Mouse (Mus musculus): Measurements from ENCODE around the gene Cd2ap.
"Not testable (repeated sequence)": the region's sequence is repeated elsewhere in the genome, so short reads cannot be mapped to it uniquely, and the experiment has no call there.

- not testable (repeated sequence) for TF ChIP-seq CTCF (conservative IDR thresholded peaks at IDR 0.05; ENCODE audit: insufficient read depth, insufficient read length, low read depth, low read length); POLR2A (IDR thresholded peaks at IDR 0.05; ENCODE audit: low read depth, low read length)
Measured at GRCm38 (mm10) chr17:42906456-42906855, 30.0 kb upstream of the Cd2ap start.
